Mouse (Mus musculus): Measurements from ENCODE around the gene Il1f8. TPM values are rescaled to one million over a fixed set of nuclear protein-coding genes. Genes with fewer than 3 reads are reported as not detected.
"Not testable (repeated sequence)": the region's sequence is repeated elsewhere in the genome, so short reads cannot be mapped to it uniquely, and the experiment has no call there.

The Il1f8 gene
- total RNA-seq (2022): not detected

- no peak for DNase-seq (ENCODE audit: low spot score)
Observed at GRCm38 (mm10) chr2:24152861-24153260, at the start of gene Il1f8. Gene Il1f8 (plus strand): TSS chr2:24153161.

- DNase-seq (ENCODE audit: low spot score): no peak
Observed at GRCm38 (mm10) chr2:24103619-24104289, 49.2 kb upstream of the Il1f8 start.

GRCm38 (mm10) chr2:24109085-24109484 is 43.9 kb upstream of the Il1f8 start:
- DNase-seq (ENCODE audit: low spot score): no peak

GRCm38 (mm10) chr2:24134373-24134772 is 18.6 kb upstream of the Il1f8 start:
- no peak for DNase-seq (ENCODE audit: low spot score)

- DNase-seq (ENCODE audit: low spot score): peak; percentile 13
Observed at GRCm38 (mm10) chr2:24181683-24182331, 28.8 kb downstream of the Il1f8 start.

- not testable (repeated sequence) for DNase-seq (ENCODE audit: low spot score)
Observed at GRCm38 (mm10) chr2:24182423-24183147, 29.6 kb downstream of the Il1f8 start.

GRCm38 (mm10) chr2:24184092-24184491 is 31.1 kb downstream of the Il1f8 start:
- DNase-seq (ENCODE audit: low spot score): not testable (repeated sequence)

GRCm38 (mm10) chr2:24186176-24186575 is 33.2 kb downstream of the Il1f8 start, which contains the start of gene Il1f9:
Gene Il1f9 (plus strand): TSS chr2:24186476.
- DNase-seq (ENCODE audit: low spot score): no peak

- no peak for DNase-seq (ENCODE audit: low spot score)
Observed at GRCm38 (mm10) chr2:24187585-24187984, 34.6 kb downstream of the Il1f8 start.

- no peak for DNase-seq (ENCODE audit: low spot score)
Observed at GRCm38 (mm10) chr2:24188189-24188588, 35.2 kb downstream of the Il1f8 start.

Other genes starting within 250 kb of the Il1f8 start
- 10 to 100 TPM; 15.9 to 22.8 (median 19.4) TPM for gene Hnmt, start 103.8 kb upstream of the Il1f8 start, total RNA-seq (2022)
- not detected for gene Tbpl2, start 56.6 kb upstream of the Il1f8 start, total RNA-seq (2022)
- gene Il1f9, start 33.3 kb downstream of the Il1f8 start, total RNA-seq (2022): under 1 TPM in 1 of 4 experiments, not detected in 3; 0.17 TPM
- gene Il1f6, start 62.3 kb downstream of the Il1f8 start, total RNA-seq (2022): not detected
- gene Il1f5, start 123.8 kb downstream of the Il1f8 start, total RNA-seq (2022): not detected
- not detected for gene Il1f10, start 138.0 kb downstream of the Il1f8 start, total RNA-seq (2022)
- gene Il1rn, start 183.7 kb downstream of the Il1f8 start, total RNA-seq (2022): under 1 TPM in 1 of 4 experiments, not detected in 3; 0.23 TPM
- under 1 TPM; 0.57 to 0.78 (median 0.63) TPM for gene Psd4, start 214.4 kb downstream of the Il1f8 start, total RNA-seq (2022)